Mouse (Mus musculus) E14TG2a.4 (cell line): ENCODE data around the gene Gtpbp2.

Source experiments
- CTCF ChIP-seq: conservative IDR thresholded peaks from 2 replicates; pipeline ENCODE4 v1.5.1; 2014; ENCODE audit warnings: low read length
- NANOG ChIP-seq: IDR thresholded peaks from 2 replicates; pipeline ENCODE4 v1.6.1; 2014; ENCODE audit warnings: borderline replicate concordance, low read length, mixed read lengths

DNA sequence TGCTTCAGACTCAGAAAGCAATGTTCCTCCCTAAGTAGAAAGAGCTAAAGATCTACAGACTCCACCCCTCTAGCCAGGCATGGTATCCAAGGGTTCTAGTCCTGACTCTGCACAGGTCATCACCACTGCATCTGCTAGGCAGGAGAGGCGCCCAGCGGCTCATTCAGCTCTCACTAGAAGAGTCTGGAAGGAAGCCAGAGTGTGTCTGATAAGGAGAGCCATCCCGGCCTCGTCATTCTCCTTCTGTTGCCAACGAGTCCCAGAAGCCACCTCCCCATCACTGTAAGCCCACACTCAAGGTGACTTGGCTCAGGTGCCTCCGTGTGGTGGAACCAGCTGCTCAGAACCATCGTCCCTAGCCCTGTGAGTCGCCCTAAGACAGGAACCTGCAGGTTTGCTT is 28.0 kb upstream of the Gtpbp2 start:
- TF ChIP-seq CTCF = no peak
- no peak for TF ChIP-seq NANOG
